Mouse (Mus musculus) spleen, adult 2 months (tissue): ENCODE measurements at regions not wholly inside any gene's neighbourhood (a gene's known extent, or its start where the extent isn't known, plus 50 kb on each side); places are given as distances from the start of the nearest gene placed in this dataset.

Experiments used
- CTCF ChIP-seq: fragments of 200-500 bp; IDR thresholded peaks from 2 replicates; pipeline ENCODE4 v1.5.1; 2011; ENCODE audit warnings: mild to moderate bottlenecking, inconsistent platforms; ENCODE audit not compliant: insufficient read depth, insufficient read length, insufficient replicate concordance; ENCODE audit errors: extremely low read depth
- POLR2A ChIP-seq: fragments of 200-500 bp; IDR thresholded peaks from 2 replicates; pipeline ENCODE4 v1.6.1; 2011; ENCODE audit warnings: low read depth, low read length, inconsistent platforms

GRCm38 (mm10) chr5:118877831-118878230, 317.4 kb downstream of the Med13l start:
- TF ChIP-seq POLR2A (no peak), CTCF (no peak)
